Mouse (Mus musculus) WW6 (cell line): ENCODE data around the gene Slc4a4.

Experiments used
- DNase-seq: peaks from one replicate; pipeline ENCODE4 v3.0.0-alpha.2; 2013; ENCODE audit warnings: low read depth, low spot score

The Slc4a4 gene

DNA sequence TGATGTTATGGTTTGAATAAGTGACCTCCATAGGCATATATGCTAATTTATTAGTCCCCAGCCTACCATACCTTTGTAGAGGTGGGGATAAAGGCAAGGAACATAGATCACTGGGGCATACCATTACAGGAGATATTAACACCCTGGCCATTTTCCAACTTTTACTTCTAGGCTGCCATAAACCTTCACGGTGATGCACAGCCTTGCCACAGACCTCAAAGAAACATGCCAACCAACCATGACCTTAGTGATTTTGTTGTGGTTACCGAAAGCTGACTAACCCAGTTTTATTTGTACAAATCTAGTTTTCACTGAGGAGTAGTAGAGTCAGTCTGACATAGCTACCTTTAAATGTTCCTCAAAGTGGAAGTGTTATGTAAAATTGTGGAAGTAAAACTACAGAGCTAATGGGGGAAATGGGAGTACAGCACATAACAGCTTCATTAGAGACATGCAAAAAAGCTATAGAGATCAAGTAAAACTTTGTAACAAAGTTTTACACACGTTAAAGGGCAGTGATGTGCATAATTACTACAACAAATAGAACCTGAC is 393.8 kb downstream of the Slc4a4 start:
- DNase-seq = no peak
